In genomic region chr4:116123602-116124519, GRCm38 (mm10) we compare ENCODE assay signal across 8 mouse cellular contexts. TPM values are rescaled to one million over a fixed set of nuclear protein-coding genes. Genes with fewer than 3 reads are reported as not detected.
DNase-seq lines count a peak whose midpoint lies in the region; ATAC-seq and TF ChIP-seq lines count a peak whose summit lies in the region.

TSS of gene Rad54l (minus strand) at chr4:116123690.
TSS of gene Pomgnt1 (plus strand) at chr4:116123840.

- H3K79me2 ChIP-seq in myocyte (ENCODE audit: control insufficient read depth, insufficient read depth): peaks cover 3% of the 10 kb centered on the region

- H3ac ChIP-seq in myocyte (ENCODE audit: control insufficient read depth, insufficient read length): no peak within 1 kb of the TSS

- no peak within 1 kb of the TSS for H3K27ac ChIP-seq in embryonic fibroblast, embryonic 13.5 days (ENCODE audit: insufficient read depth, low read length)
- peak within 1 kb of the TSS; percentile 83 for H3K27ac ChIP-seq in heart, embryonic 10.5 days
- peak within 1 kb of the TSS; percentile 66; the same call in 1 of the 2 replicates for H3K27ac ChIP-seq in kidney, embryonic 14.5 days (ENCODE audit: low read depth, low read length)
- H3K27ac ChIP-seq in liver, embryonic 11.5 days (ENCODE audit: low read depth, low read length): peak within 1 kb of the TSS; percentile 55

- no peaks in the 10 kb centered on the region for H3K9me3 ChIP-seq in heart, embryonic 10.5 days
- H3K9me3 ChIP-seq in kidney, embryonic 14.5 days (ENCODE audit: control insufficient read depth, low read length): no peaks in the 10 kb centered on the region
- H3K9me3 ChIP-seq in liver, embryonic 11.5 days (ENCODE audit: control insufficient read depth, low read length): no peaks in the 10 kb centered on the region

- H3K4me2 ChIP-seq in kidney, embryonic 14.5 days (replicated peaks; ENCODE audit: low read depth, low read length): peak within 1 kb of the TSS; percentile 67
- peak within 1 kb of the TSS; percentile 83 for H3K4me2 ChIP-seq in liver, embryonic 11.5 days
- peak within 1 kb of the TSS; percentile 100 for H3K4me2 ChIP-seq in myocyte (ENCODE audit: low read depth)

- peak; percentile 81 for DNase-seq in CD4-positive helper T cell, adult 2 months (ENCODE audit: low read depth, low spot score)
- DNase-seq in brain, adult 2 months (ENCODE audit: low read depth, low spot score): peak; percentile 95
- DNase-seq in heart, embryonic 10.5 days (ENCODE audit: low spot score): peak; percentile 98
- peak; percentile 88 for DNase-seq in liver, embryonic 11.5 days (ENCODE audit: low spot score)
- DNase-seq in spleen, postnatal 4 days (ENCODE audit: low spot score in 2 of 2): peak; percentile 83 to 89

- peak; percentile 99 for ATAC-seq in kidney, embryonic 14.5 days (ENCODE audit: low FRiP score, low TSS enrichment)
- ATAC-seq in liver, embryonic 11.5 days (replicated peaks; ENCODE audit: low FRiP score): peak; percentile 96

- 6% methylated on average over 24 of the region's 24 CpGs for WGBS in heart, embryonic 10.5 days
- WGBS in kidney, embryonic 14.5 days: 5% methylated on average over 24 of the region's 24 CpGs
- 6% methylated on average over 24 of the region's 24 CpGs for WGBS in liver, embryonic 11.5 days

- no peaks in the 10 kb centered on the region for H3K27me3 ChIP-seq in heart, embryonic 10.5 days (ENCODE audit: insufficient read depth, poor library complexity, severe bottlenecking)
- H3K27me3 ChIP-seq in kidney, embryonic 14.5 days (ENCODE audit: control insufficient read depth, insufficient read depth, low read length): no peaks in the 10 kb centered on the region
- H3K27me3 ChIP-seq in liver, embryonic 11.5 days (replicated peaks; ENCODE audit: control insufficient read depth, insufficient read depth, low read length): no peaks in the 10 kb centered on the region
- no peaks in the 10 kb centered on the region for H3K27me3 ChIP-seq in myocyte (ENCODE audit: control insufficient read depth, insufficient read depth, insufficient read length)

- no peaks in the 10 kb centered on the region for H3K4me1 ChIP-seq in embryonic fibroblast, embryonic 13.5 days (ENCODE audit: control insufficient read depth, insufficient read depth, low read length)
- H3K4me1 ChIP-seq in heart, embryonic 10.5 days: peaks cover 18% of the 10 kb centered on the region
- peaks cover 11% of the 10 kb centered on the region; the same call in 1 of the 2 replicates for H3K4me1 ChIP-seq in kidney, embryonic 14.5 days (ENCODE audit: control insufficient read depth, insufficient read depth, low read length)
- peaks cover 18% of the 10 kb centered on the region for H3K4me1 ChIP-seq in liver, embryonic 11.5 days (replicated peaks; ENCODE audit: control insufficient read depth, insufficient read depth, low read length)

- H3K36me3 ChIP-seq in heart, embryonic 10.5 days: peaks cover 15% of the 10 kb centered on the region
- H3K36me3 ChIP-seq in kidney, embryonic 14.5 days (ENCODE audit: control insufficient read depth, insufficient read depth, low read length): peaks cover 1% of the 10 kb centered on the region; the same call in 1 of the 2 replicates
- H3K36me3 ChIP-seq in liver, embryonic 11.5 days (ENCODE audit: control insufficient read depth, insufficient read depth, low read length): no peaks in the 10 kb centered on the region; the same call in 1 of the 2 replicates
- no peaks in the 10 kb centered on the region for H3K36me3 ChIP-seq in myocyte (ENCODE audit: control insufficient read depth, insufficient read depth)

- peak within 1 kb of the TSS; percentile 84 for H3K4me3 ChIP-seq in embryonic fibroblast, embryonic 13.5 days (ENCODE audit: insufficient read depth, low read length)
- H3K4me3 ChIP-seq in heart, embryonic 10.5 days: peak within 1 kb of the TSS; percentile 75
- peak within 1 kb of the TSS; percentile 52 for H3K4me3 ChIP-seq in kidney, embryonic 14.5 days (ENCODE audit: low read length)
- H3K4me3 ChIP-seq in liver, embryonic 11.5 days (ENCODE audit: low read depth, low read length): peak within 1 kb of the TSS; percentile 67
- H3K4me3 ChIP-seq in myocyte: peak within 1 kb of the TSS; percentile 44

- no peak for TF ChIP-seq CTCF in embryonic fibroblast, embryonic 13.5 days (IDR thresholded peaks at IDR 0.05; ENCODE audit: borderline replicate concordance, insufficient read depth, low read length)

- H3K9ac ChIP-seq in kidney, embryonic 14.5 days (ENCODE audit: low read depth, low read length): peak within 1 kb of the TSS; percentile 67
- peak within 1 kb of the TSS; percentile 89 for H3K9ac ChIP-seq in liver, embryonic 11.5 days (ENCODE audit: low read depth, low read length)

- peak; percentile 68 for TF ChIP-seq POLR2A in embryonic fibroblast, embryonic 13.5 days (IDR thresholded peaks at IDR 0.05; ENCODE audit: low read depth, low read length)
- peak; percentile 67 for TF ChIP-seq POLR2A in myocyte (IDR thresholded peaks at IDR 0.05; ENCODE audit: insufficient read length, low read depth)

TF ChIP-seq in myocyte, 11 proteins besides CTCF, POLR2A, EP300 and RAD21:
- TF ChIP-seq E2F4 (IDR thresholded peaks at IDR 0.05; ENCODE audit: insufficient read depth): peak; percentile 94
- TF ChIP-seq USF1 (IDR thresholded peaks at IDR 0.05; ENCODE audit: low read depth): no peak
- TF ChIP-seq CEBPB (IDR thresholded peaks at IDR 0.05; ENCODE audit: insufficient read depth, poor library complexity, severe bottlenecking): no peak
- TF ChIP-seq SRF (IDR thresholded peaks at IDR 0.05; ENCODE audit: control insufficient read depth, insufficient read length, low read depth): peak; percentile 93
- peak in 1 of 3 experiments; percentile 22 for TF ChIP-seq MYOD1 (IDR thresholded peaks at IDR 0.05; ENCODE audit: control insufficient read depth in 1 of 3, insufficient read length in 2 of 3, low read depth in 2 of 3)
- no peak for TF ChIP-seq POLR2AphosphoS2 (IDR thresholded peaks at IDR 0.05; ENCODE audit: insufficient read length, low read depth)
- no peak for TF ChIP-seq TCF12 (IDR thresholded peaks at IDR 0.05; ENCODE audit: insufficient read depth, poor library complexity, severe bottlenecking)
- no peak for TF ChIP-seq TCF3 (IDR thresholded peaks at IDR 0.05; ENCODE audit: insufficient read length, low read depth)

RNA-seq across cellular contexts. Expression of gene Rad54l, which starts in this region (rescaled TPM):
- 7.6 and 12.9 TPM in 2 replicates for polyA plus RNA-seq in embryonic fibroblast, embryonic 13.5 days (2011; ENCODE audit: insufficient read length, low read depth, missing spikeins)
- 31.7 and 38.0 TPM in 2 replicates for polyA plus RNA-seq in heart, embryonic 10.5 days (2016; fragmentation: Nextera tagmentation; extraction: Ambion mirVana)
- 26.6 and 40.7 TPM in 2 replicates for polyA plus RNA-seq in kidney, embryonic 14.5 days (2014; fragmentation: Nextera tagmentation; extraction: Ambion mirVana)
- polyA plus RNA-seq in liver, embryonic 11.5 days (2014; fragmentation: Nextera tagmentation; extraction: Ambion mirVana): 59.4 and 61.7 TPM in 2 replicates
- 2.2 TPM for polyA plus RNA-seq in myocyte (2012; fragmentation: generic; extraction: Trizol)

RNA-seq across cellular contexts. Expression of gene Pomgnt1, which starts in this region (rescaled TPM):
- polyA plus RNA-seq in embryonic fibroblast, embryonic 13.5 days (2011; ENCODE audit: insufficient read length, low read depth, missing spikeins): 49.5 and 54.4 TPM in 2 replicates
- 68.9 and 74.3 TPM in 2 replicates for polyA plus RNA-seq in heart, embryonic 10.5 days (2016; fragmentation: Nextera tagmentation; extraction: Ambion mirVana)
- 50.9 and 68.2 TPM in 2 replicates for polyA plus RNA-seq in kidney, embryonic 14.5 days (2014; fragmentation: Nextera tagmentation; extraction: Ambion mirVana)
- polyA plus RNA-seq in liver, embryonic 11.5 days (2014; fragmentation: Nextera tagmentation; extraction: Ambion mirVana): 32.8 and 37.7 TPM in 2 replicates
- polyA plus RNA-seq in myocyte (2012; fragmentation: generic; extraction: Trizol): 75.9 TPM
